Mouse (Mus musculus): ENCODE measurements around the gene Vti1a. TPM values are rescaled to one million over a fixed set of nuclear protein-coding genes. Genes with fewer than 3 reads are reported as not detected.
A peak's percentile ranks its signal among the peaks of the same experiment; 100 is the strongest.

Vti1a gene
- total RNA-seq (2014; rRNA removed) = 37.6 and 43.1 TPM in 2 replicates
- polyA plus RNA-seq (2015; fragmentation: Nextera tagmentation; extraction: Ambion mirVana) = 25.7 and 28.2 TPM in 2 replicates

DNA sequence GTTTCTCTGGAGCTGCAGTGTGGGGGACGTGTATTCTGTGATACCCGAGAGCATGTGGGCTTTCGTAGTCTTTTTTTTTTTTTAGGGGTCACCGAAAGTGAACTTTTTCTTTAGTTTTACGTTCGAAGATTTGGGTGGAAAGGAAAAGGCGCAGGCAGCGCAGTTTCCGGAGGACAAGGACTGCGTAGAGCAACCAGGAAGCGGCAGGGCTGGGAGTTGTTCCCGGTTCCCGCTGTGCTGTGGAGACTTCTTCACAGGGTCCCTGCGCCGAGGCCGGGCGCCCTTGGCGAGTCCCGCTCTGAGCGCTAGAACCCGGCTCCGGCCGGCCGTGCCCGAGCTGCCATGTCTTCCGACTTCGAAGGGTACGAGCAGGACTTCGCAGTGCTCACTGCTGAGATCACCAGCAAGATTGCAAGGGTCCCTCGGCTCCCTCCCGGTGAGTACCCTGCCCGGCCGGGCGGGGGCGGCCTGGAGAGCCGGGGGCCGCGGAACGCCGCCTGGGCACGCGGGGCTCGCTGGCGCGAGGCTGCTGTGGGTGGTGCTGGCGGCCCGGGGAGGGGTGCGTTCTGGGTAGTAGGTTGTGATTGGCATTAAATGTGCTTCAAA, at the start of gene Vti1a:
Vti1a (plus strand) TSS at position 187 of the 606 bp plus-strand sequence.
- Histone ChIP-seq H3K4me2 (ENCODE audit: low read depth, low read length) (peak within 1 kb of the TSS; percentile 97), H3K27me3 (ENCODE audit: insufficient read depth, low read length) (no peaks in the 10 kb centered on the region), H3K9me3 (ENCODE audit: low read length) (no peaks in the 10 kb centered on the region), H3K9ac (replicated peaks; ENCODE audit: low read length) (peak within 1 kb of the TSS; percentile 81), H3K36me3 (ENCODE audit: insufficient read depth, low read length) (no peaks in the 10 kb centered on the region; the same call in 1 of the 2 replicates), H3K4me3 (ENCODE audit: low read length) (peak within 1 kb of the TSS; percentile 69), H3K4me1 (ENCODE audit: insufficient read depth, low read length) (peaks cover 4% of the 10 kb centered on the region; the same call in 1 of the 2 replicates), H3K27ac (peak within 1 kb of the TSS; percentile 73)
- peak; percentile 96 for ATAC-seq
- peak; percentile 96 for DNase-seq (ENCODE audit: low spot score)
- peak; percentile 34; the same call in 1 of the 2 replicates for TF ChIP-seq CTCF (IDR thresholded peaks at IDR 0.05; ENCODE audit: low read depth)
- WGBS = under 1% methylated on average over 48 of the region's 48 CpGs

- WGBS = 81% methylated on average over 3 of the region's 3 CpGs
- no peak for TF ChIP-seq CTCF (IDR thresholded peaks at IDR 0.05; ENCODE audit: low read depth)
Measured at GRCm38 (mm10) chr19:55266786-55267185, 49.3 kb upstream of the Vti1a start.

GRCm38 (mm10) chr19:55268150-55268549, 47.9 kb upstream of the Vti1a start:
- Histone ChIP-seq H3K9me3 (ENCODE audit: low read length) (no peaks in the 10 kb centered on the region), H3K27ac (no peak overlapping the region), H3K4me3 (ENCODE audit: low read length) (no peak overlapping the region), H3K36me3 (ENCODE audit: insufficient read depth, low read length) (no peaks in the 10 kb centered on the region), H3K4me1 (ENCODE audit: insufficient read depth, low read length) (no peaks in the 10 kb centered on the region), H3K4me2 (ENCODE audit: low read depth, low read length) (no peak overlapping the region), H3K9ac (replicated peaks; ENCODE audit: low read length) (no peak overlapping the region), H3K27me3 (ENCODE audit: insufficient read depth, low read length) (no peaks in the 10 kb centered on the region)
- no peak for TF ChIP-seq CTCF (IDR thresholded peaks at IDR 0.05; ENCODE audit: low read depth)
- DNase-seq (ENCODE audit: low spot score) (no peak), ATAC-seq (no peak)
- WGBS = 68% methylated on average over 3 of the region's 3 CpGs

More at GRCm38 (mm10) chr19:55266786-55267185, 49.3 kb upstream of the Vti1a start:
- DNase-seq (ENCODE audit: low spot score) = no peak
- ATAC-seq = no peak
- Histone ChIP-seq H3K36me3 (ENCODE audit: insufficient read depth, low read length) (no peaks in the 10 kb centered on the region), H3K27me3 (ENCODE audit: insufficient read depth, low read length) (no peaks in the 10 kb centered on the region), H3K9me3 (ENCODE audit: low read length) (no peaks in the 10 kb centered on the region), H3K4me2 (ENCODE audit: low read depth, low read length) (no peak overlapping the region), H3K27ac (no peak overlapping the region), H3K4me3 (ENCODE audit: low read length) (no peak overlapping the region), H3K4me1 (ENCODE audit: insufficient read depth, low read length) (no peaks in the 10 kb centered on the region), H3K9ac (replicated peaks; ENCODE audit: low read length) (no peak overlapping the region)

DNA sequence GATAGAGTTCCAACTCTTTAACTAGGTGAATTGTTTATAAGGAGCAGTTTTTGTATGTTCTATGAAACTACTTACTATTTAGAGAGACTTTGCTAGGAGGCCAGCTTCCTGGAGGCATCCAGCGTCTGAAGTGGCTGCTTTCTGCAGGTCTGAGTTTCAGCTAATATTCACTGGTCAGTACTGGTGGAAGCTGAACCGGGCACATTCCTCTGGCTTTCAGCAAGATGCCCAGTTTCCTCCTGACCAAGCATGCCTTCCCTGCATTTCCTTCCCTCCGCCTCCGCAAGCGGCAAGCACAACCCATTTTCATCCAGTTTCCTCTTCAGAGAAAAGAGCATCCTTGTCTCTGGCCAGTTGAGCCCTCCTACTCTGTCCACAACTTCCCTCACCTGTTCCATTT, 47.0 kb upstream of the Vti1a start:
- ATAC-seq = no peak
- no peak for DNase-seq (ENCODE audit: low spot score)
- WGBS = 89% methylated on average over 5 of the region's 5 CpGs

GRCm38 (mm10) chr19:55271448-55271847, 44.6 kb upstream of the Vti1a start:
- DNase-seq (ENCODE audit: low spot score) = no peak
- no peak for TF ChIP-seq CTCF (IDR thresholded peaks at IDR 0.05; ENCODE audit: low read depth)
- no peaks in the 10 kb centered on the region for H3K9me3 ChIP-seq (ENCODE audit: low read length)

More for the DNA sequence above, 47.0 kb upstream of the Vti1a start:
- Histone ChIP-seq H3K4me1 (ENCODE audit: insufficient read depth, low read length) (no peaks in the 10 kb centered on the region), H3K9ac (replicated peaks; ENCODE audit: low read length) (no peak overlapping the region), H3K4me3 (ENCODE audit: low read length) (no peak overlapping the region), H3K9me3 (ENCODE audit: low read length) (no peaks in the 10 kb centered on the region), H3K4me2 (ENCODE audit: low read depth, low read length) (no peak overlapping the region), H3K27ac (no peak overlapping the region), H3K27me3 (ENCODE audit: insufficient read depth, low read length) (no peaks in the 10 kb centered on the region), H3K36me3 (ENCODE audit: insufficient read depth, low read length) (no peaks in the 10 kb centered on the region)
- TF ChIP-seq CTCF (IDR thresholded peaks at IDR 0.05; ENCODE audit: low read depth) = no peak

DNA sequence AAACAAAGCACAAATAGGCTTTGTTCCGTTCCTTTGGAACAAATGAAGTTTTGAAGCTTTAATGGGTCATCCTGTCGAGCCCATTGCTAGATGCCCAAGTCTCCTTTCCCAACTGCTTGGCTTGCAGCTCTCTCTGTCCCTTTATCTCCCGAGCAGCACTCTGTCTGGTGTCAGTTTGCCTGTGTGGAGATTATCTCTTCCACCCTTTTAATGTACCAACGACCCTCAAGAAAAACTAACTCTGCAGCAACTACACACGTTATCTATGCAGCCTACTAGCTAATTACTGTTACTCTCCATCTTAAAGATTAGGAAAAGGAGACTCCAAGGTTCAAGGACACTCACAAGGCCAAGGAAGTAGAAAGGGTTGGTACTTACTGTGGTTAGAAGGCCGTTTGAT, 42.8 kb upstream of the Vti1a start:
- no peaks in the 10 kb centered on the region for H3K9me3 ChIP-seq (ENCODE audit: low read length)
- no peaks in the 10 kb centered on the region for H3K4me1 ChIP-seq (ENCODE audit: insufficient read depth, low read length)
- H3K4me3 ChIP-seq (ENCODE audit: low read length) = no peak overlapping the region
- DNase-seq (ENCODE audit: low spot score) = no peak
- H3K36me3 ChIP-seq (ENCODE audit: insufficient read depth, low read length) = no peaks in the 10 kb centered on the region
- no peak overlapping the region for H3K9ac ChIP-seq (replicated peaks; ENCODE audit: low read length)
- no peak overlapping the region for H3K27ac ChIP-seq
- no peak for TF ChIP-seq CTCF (IDR thresholded peaks at IDR 0.05; ENCODE audit: low read depth)
- no peak overlapping the region for H3K4me2 ChIP-seq (ENCODE audit: low read depth, low read length)
- 83% methylated on average over 6 of the region's 6 CpGs for WGBS
- no peaks in the 10 kb centered on the region for H3K27me3 ChIP-seq (ENCODE audit: insufficient read depth, low read length)
- ATAC-seq = no peak

More at GRCm38 (mm10) chr19:55271448-55271847, 44.6 kb upstream of the Vti1a start:
- H3K4me1 ChIP-seq (ENCODE audit: insufficient read depth, low read length) = no peaks in the 10 kb centered on the region
- no peak overlapping the region for H3K4me3 ChIP-seq (ENCODE audit: low read length)
- no peak overlapping the region for H3K27ac ChIP-seq
- no peaks in the 10 kb centered on the region for H3K27me3 ChIP-seq (ENCODE audit: insufficient read depth, low read length)
- WGBS = 35% methylated on average over 3 of the region's 3 CpGs
- no peak overlapping the region for H3K4me2 ChIP-seq (ENCODE audit: low read depth, low read length)
- ATAC-seq = no peak
- H3K9ac ChIP-seq (replicated peaks; ENCODE audit: low read length) = no peak overlapping the region
- H3K36me3 ChIP-seq (ENCODE audit: insufficient read depth, low read length) = no peaks in the 10 kb centered on the region

DNA sequence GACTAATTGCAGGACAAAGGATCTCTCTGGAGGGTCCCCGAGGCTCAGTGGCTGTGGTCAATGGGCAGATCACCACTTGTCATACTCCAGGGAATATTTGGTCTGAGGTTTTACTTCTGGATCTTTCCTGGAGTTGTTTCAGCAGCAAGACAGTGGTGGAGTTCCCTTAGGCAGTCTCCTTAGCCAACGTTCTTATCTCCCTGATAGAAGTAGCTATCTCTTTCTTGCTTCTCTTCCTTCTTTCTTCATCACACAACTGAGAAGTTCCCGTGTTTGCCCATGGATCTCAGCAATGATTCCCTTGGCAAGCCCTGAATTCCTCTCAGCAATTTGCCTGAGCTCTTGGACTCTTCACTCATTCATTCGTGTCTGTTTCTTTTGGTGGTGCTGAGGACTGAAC, 40.0 kb upstream of the Vti1a start:
- H3K4me3 ChIP-seq (ENCODE audit: low read length) = no peak overlapping the region
- H3K9me3 ChIP-seq (ENCODE audit: low read length) = no peaks in the 10 kb centered on the region
- no peaks in the 10 kb centered on the region for H3K4me1 ChIP-seq (ENCODE audit: insufficient read depth, low read length)
- H3K27me3 ChIP-seq (ENCODE audit: insufficient read depth, low read length) = no peaks in the 10 kb centered on the region
- DNase-seq (ENCODE audit: low spot score) (no peak), ATAC-seq (no peak)
- no peak for TF ChIP-seq CTCF (IDR thresholded peaks at IDR 0.05; ENCODE audit: low read depth)
- H3K27ac ChIP-seq = no peak overlapping the region
- H3K9ac ChIP-seq (replicated peaks; ENCODE audit: low read length) = no peak overlapping the region
- WGBS = 87% methylated on average over 4 of the region's 4 CpGs
- H3K4me2 ChIP-seq (ENCODE audit: low read depth, low read length) = no peak overlapping the region
- peaks cover 5% of the 10 kb centered on the region; the same call in 1 of the 2 replicates for H3K36me3 ChIP-seq (ENCODE audit: insufficient read depth, low read length)

Data from hindbrain, postnatal 0 days (tissue).